Mouse (Mus musculus): ENCODE measurements around the gene Mterf4.

Mterf4 gene

DNA sequence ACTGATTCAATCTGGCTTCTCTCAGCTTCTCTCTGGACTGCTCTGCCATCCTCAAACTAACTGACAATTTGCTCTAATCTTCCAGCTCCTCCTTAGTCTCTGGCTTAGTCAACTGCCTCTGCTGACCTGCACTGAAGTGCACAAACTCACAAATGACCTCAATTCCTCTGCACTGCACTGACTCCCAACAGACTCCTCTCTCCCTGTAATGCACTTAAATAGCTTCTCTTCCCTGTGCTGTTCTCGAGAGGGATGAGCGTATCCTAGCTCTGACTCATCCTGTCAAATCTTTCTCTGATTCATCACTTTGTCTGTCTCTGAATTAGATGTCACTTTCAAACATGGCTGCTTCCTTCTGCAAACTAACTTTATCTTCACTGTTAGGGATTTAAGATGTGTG is 37.5 kb downstream of the Mterf4 start:
- no peak for DNase-seq (ENCODE audit: low spot score in 2 of 2)

DNA sequence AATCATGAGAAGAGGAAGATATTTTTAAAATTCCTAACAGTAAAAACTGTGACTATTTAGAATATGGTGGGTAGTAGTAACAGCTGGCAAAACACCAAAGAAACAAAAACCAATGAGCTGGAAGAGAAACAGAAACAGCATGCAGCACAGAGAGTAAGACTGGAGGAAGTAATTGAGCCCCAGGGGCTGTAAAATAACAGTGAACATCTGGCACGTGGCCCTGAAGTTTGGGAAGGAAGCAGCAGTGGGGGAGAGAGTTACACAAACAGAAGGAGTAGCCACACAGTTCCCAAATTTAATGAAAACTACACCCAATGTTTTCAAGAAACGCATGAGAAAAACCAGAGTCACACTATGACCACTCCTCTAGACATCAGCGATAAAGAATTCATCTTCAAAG is 38.5 kb downstream of the Mterf4 start:
- no peak for DNase-seq (ENCODE audit: low spot score in 2 of 2)

DNA sequence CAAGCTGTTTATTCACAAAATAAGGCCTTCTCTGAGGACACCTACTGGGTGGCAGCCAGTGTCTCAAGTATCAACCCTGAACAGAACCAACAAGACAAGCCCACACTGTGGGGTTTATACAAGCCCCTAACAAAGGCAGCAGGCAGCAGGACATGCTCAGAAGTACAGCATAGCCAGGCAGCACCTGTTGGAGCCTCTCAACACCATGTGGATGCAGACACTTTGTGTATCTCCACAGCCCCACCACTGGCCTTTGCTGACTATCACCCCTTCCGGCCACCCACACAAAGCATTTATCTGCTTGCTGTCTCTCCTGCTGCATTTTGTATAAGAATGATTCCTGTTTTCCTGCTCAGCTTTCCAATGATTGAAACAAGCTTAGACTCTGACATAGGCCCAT is 48.2 kb downstream of the Mterf4 start:
- DNase-seq (ENCODE audit: low spot score in 2 of 2) = no peak

DNA sequence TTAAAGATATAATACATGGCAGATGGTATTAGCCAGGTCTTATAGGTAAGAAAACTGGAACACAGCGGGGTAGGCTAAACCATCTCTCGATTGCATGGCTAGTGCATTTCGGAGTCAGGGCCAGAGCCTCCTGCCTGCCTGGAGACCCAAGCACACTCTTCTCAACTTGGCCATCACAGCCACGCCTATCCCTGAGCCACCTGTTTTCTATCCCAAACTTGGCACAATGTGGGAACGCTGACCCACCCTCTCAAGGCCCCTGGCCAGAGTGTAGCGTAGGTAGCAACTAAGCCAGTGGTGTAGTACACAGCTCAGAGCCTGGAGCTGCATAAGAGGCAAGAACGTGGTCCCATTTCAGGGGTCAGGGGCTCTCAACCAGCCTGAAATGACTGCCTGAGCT is 50.0 kb downstream of the Mterf4 start:
- DNase-seq (ENCODE audit: low spot score in 2 of 2) = no peak

DNA sequence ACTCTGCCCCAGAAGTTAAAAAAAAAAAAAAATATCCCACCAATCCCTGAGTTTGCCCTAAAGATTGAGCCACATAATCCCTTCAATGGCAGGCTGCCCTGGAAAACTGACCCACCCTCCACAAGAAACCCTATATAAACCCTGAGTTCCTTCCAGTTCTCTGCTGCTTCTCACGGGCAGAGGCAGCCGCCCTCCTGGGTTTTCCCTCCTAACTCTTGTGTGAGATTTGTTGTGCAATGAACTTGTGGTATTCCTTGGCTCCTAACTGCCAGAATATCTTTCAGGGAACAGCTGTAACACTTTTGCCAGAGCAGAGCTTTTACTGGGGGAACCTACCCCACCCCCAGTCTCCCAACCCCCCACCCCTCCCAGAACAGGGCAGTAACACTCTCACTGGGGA is 53.1 kb downstream of the Mterf4 start:
- DNase-seq (ENCODE audit: low spot score in 2 of 2) = no peak
